ENCODE assay signal across 8 mouse cellular contexts in genomic region chr13:42052696-42053541, GRCm38 (mm10). TPM values are rescaled to one million over a fixed set of nuclear protein-coding genes. Genes with fewer than 3 reads are reported as not detected.
DNase-seq lines count a peak whose midpoint lies in the region; ATAC-seq lines count a peak whose summit lies in the region.

No protein-coding gene starts in this region.

- WGBS in limb, embryonic 11.5 days: under 1% methylated on average over 38 of the region's 41 CpGs
- WGBS in midbrain, embryonic 12.5 days: under 1% methylated on average over 30 of the region's 41 CpGs

- no peaks in the 10 kb centered on the region for H3K9me3 ChIP-seq in limb, embryonic 11.5 days (ENCODE audit: control insufficient read depth, low read length)
- no peaks in the 10 kb centered on the region for H3K9me3 ChIP-seq in midbrain, embryonic 12.5 days

- H3K9ac ChIP-seq in limb, embryonic 11.5 days (ENCODE audit: low read length): peak overlapping the region; percentile 93
- H3K9ac ChIP-seq in midbrain, embryonic 12.5 days (replicated peaks): peak overlapping the region; percentile 95

- peak; percentile 65 for ATAC-seq in limb, embryonic 11.5 days (ENCODE audit: insufficient number of reproducible peaks, low FRiP score, low TSS enrichment, low read depth)
- peak; percentile 77 for ATAC-seq in midbrain, embryonic 12.5 days (ENCODE audit: low FRiP score, low read depth)

- DNase-seq in urinary bladder, postnatal 14 days (ENCODE audit: low spot score): peak; percentile 61
- DNase-seq in urinary bladder, postnatal 10 days (ENCODE audit: low spot score): no peak
- peak; percentile 80 for DNase-seq in embryo, embryonic 9.5 days (ENCODE audit: extremely low spot score)
- peak; percentile 98 for DNase-seq in heart, adult 11 months
- peak; percentile 65 for DNase-seq in kidney, adult 11 months
- DNase-seq in limb, embryonic 11.5 days (ENCODE audit: low spot score): no peak
- DNase-seq in skeletal muscle tissue, adult 2 months (ENCODE audit: low read depth, low spot score): peak; percentile 46

- no peaks in the 10 kb centered on the region for H3K4me1 ChIP-seq in limb, embryonic 11.5 days (ENCODE audit: control insufficient read depth, insufficient read depth, low read length)
- peaks cover 29% of the 10 kb centered on the region for H3K4me1 ChIP-seq in midbrain, embryonic 12.5 days

- no peaks in the 10 kb centered on the region for H3K27me3 ChIP-seq in limb, embryonic 11.5 days (ENCODE audit: control insufficient read depth, insufficient read depth, low read length)
- no peaks in the 10 kb centered on the region for H3K27me3 ChIP-seq in midbrain, embryonic 12.5 days

- peak overlapping the region; percentile 78 for H3K4me2 ChIP-seq in limb, embryonic 11.5 days (ENCODE audit: low read depth, severe bottlenecking)
- H3K4me2 ChIP-seq in midbrain, embryonic 12.5 days (replicated peaks): peak overlapping the region; percentile 74

- H3K27ac ChIP-seq in limb, embryonic 11.5 days (replicated peaks; ENCODE audit: low read depth, low read length): peak overlapping the region; percentile 92
- peak overlapping the region; percentile 98 for H3K27ac ChIP-seq in midbrain, embryonic 12.5 days (replicated peaks)

- peak overlapping the region; percentile 81 for H3K4me3 ChIP-seq in limb, embryonic 11.5 days (ENCODE audit: low read depth, low read length)
- H3K4me3 ChIP-seq in midbrain, embryonic 12.5 days: peak overlapping the region; percentile 93

- peaks cover 5% of the 10 kb centered on the region; the same call in 1 of the 2 replicates for H3K36me3 ChIP-seq in limb, embryonic 11.5 days (ENCODE audit: control insufficient read depth, insufficient read depth, low read length)
- H3K36me3 ChIP-seq in midbrain, embryonic 12.5 days: peaks cover 21% of the 10 kb centered on the region

RNA-seq across cellular contexts. Expression of gene Hivep1, which starts 1.1 kb away (rescaled TPM):
- 8.7 and 14.0 TPM in 2 replicates for polyA plus RNA-seq in limb, embryonic 11.5 days (2014; fragmentation: Nextera tagmentation; extraction: Ambion mirVana)
- 17.1 and 18.5 TPM in 2 replicates for polyA plus RNA-seq in midbrain, embryonic 12.5 days (2016; fragmentation: Nextera tagmentation; extraction: Ambion mirVana)

Comparison
In these comparisons a context has a peak if more than half of its experiments do, and no peak if none do; other contexts are left out.
1. DNase-seq: peak in urinary bladder, postnatal 14 days (single experiment), embryo, embryonic 9.5 days (single experiment), heart, adult 11 months (single experiment), kidney, adult 11 months (single experiment) and skeletal muscle tissue, adult 2 months (single experiment); none in urinary bladder, postnatal 10 days (single experiment) and limb, embryonic 11.5 days (single experiment).